Mouse (Mus musculus): Measurements from ENCODE around the gene Chrna1. TPM values are rescaled to one million over a fixed set of nuclear protein-coding genes. Genes with fewer than 3 reads are reported as not detected.

The Chrna1 gene
- polyA plus RNA-seq, 1 experiment = 391 TPM

- Histone ChIP-seq H3K27me3 (ENCODE audit: control insufficient read depth, insufficient read depth, insufficient read length) (no peaks in the 10 kb centered on the region), H3K79me2 (ENCODE audit: control insufficient read depth, insufficient read depth) (peaks cover 28% of the 10 kb centered on the region), H3ac (ENCODE audit: control insufficient read depth, insufficient read length) (no peak overlapping the region), H3K36me3 (ENCODE audit: control insufficient read depth, insufficient read depth) (peaks cover 38% of the 10 kb centered on the region), H3K4me3 (no peak overlapping the region), H3K4me2 (ENCODE audit: low read depth) (peak overlapping the region; percentile 3)
- no peak for TF ChIP-seq MAX (IDR thresholded peaks at IDR 0.05; ENCODE audit: low read depth)
- no peak for TF ChIP-seq TCF3 (IDR thresholded peaks at IDR 0.05; ENCODE audit: insufficient read length, low read depth)
- no peak for TF ChIP-seq MYOD1 (IDR thresholded peaks at IDR 0.05; ENCODE audit: control insufficient read depth in 1 of 3, insufficient read length in 2 of 3, low read depth in 2 of 3)
- no peak for TF ChIP-seq MYOG (IDR thresholded peaks at IDR 0.05; ENCODE audit: control insufficient read depth in 1 of 3, insufficient read depth in 1 of 3, insufficient read length in 2 of 3, low read depth in 2 of 3)
- no peak for TF ChIP-seq CEBPB (IDR thresholded peaks at IDR 0.05; ENCODE audit: insufficient read depth, poor library complexity, severe bottlenecking)
- TF ChIP-seq POLR2AphosphoS2 (IDR thresholded peaks at IDR 0.05; ENCODE audit: insufficient read length, low read depth) = no peak
- no peak for TF ChIP-seq TCF12 (IDR thresholded peaks at IDR 0.05; ENCODE audit: insufficient read depth, poor library complexity, severe bottlenecking)
Observed at GRCm38 (mm10) chr2:73571901-73572300, 8.2 kb downstream of the Chrna1 start.

GRCm38 (mm10) chr2:73571304-73571703 lies 8.8 kb downstream of the Chrna1 start:
- TF ChIP-seq MYOG (IDR thresholded peaks at IDR 0.05; ENCODE audit: control insufficient read depth in 1 of 3, insufficient read depth in 1 of 3, insufficient read length in 2 of 3, low read depth in 2 of 3) (no peak), SRF (IDR thresholded peaks at IDR 0.05; ENCODE audit: control insufficient read depth, insufficient read length, low read depth) (peak; percentile 41)
- Histone ChIP-seq H3ac (ENCODE audit: control insufficient read depth, insufficient read length) (no peak overlapping the region), H3K4me2 (ENCODE audit: low read depth) (no peak overlapping the region), H3K36me3 (ENCODE audit: control insufficient read depth, insufficient read depth) (peaks cover 43% of the 10 kb centered on the region), H3K4me3 (no peak overlapping the region), H3K79me2 (ENCODE audit: control insufficient read depth, insufficient read depth) (peaks cover 22% of the 10 kb centered on the region), H3K27me3 (ENCODE audit: control insufficient read depth, insufficient read depth, insufficient read length) (no peaks in the 10 kb centered on the region)

DNA sequence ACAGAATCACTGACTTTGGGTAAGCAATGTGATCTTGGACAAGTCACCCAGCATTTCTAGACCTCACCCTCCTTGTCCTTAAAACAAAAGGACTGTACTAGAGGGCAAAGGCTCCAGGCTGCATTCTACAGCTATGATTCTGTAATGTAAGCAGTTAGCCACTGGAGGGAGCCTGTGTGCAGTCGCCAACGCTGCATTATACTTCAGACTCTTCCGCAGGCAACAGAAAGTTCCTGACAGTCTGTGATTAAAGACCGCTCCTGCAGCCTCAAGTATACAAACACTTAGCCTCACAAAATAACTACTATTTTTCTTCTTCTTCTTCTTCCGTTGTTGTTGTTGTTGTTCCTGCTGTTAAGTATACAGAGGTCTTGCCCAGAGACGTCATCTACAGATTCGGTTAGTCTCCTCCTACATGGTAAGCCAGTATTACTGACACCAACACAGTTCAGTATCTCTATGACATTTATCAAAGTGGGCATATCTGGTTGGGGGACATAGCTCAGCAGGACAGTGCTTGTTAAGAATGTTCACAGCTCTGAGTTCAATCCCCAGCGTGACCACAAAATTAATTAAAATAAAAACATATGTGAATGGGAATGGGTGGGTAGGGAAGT lies 13.0 kb downstream of the Chrna1 start:
- no peaks in the 10 kb centered on the region for H3K79me2 ChIP-seq (ENCODE audit: control insufficient read depth, insufficient read depth)

DNA sequence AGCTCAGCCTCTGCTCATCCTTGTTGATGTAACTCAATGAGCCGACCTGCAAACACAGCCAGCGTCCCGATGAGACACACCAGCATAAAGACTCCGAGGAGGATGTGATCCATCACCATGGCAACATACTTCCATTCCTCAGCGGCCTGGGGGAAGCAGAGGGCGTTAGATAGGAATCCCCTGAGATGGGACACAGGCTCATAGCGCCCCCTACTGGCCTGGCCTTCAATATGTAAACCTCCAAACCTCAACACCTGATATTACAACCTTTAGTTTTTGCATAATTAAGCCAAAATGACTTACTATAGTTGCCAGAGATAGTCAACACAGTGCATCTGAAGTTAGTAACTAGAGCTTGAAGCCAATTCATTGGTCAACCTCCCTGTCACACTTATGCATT lies 14.0 kb downstream of the Chrna1 start:
- peaks cover 64% of the 10 kb centered on the region for H3K36me3 ChIP-seq (ENCODE audit: control insufficient read depth, insufficient read depth)
- no peaks in the 10 kb centered on the region for H3K27me3 ChIP-seq (ENCODE audit: control insufficient read depth, insufficient read depth, insufficient read length)
- no peak overlapping the region for H3K4me3 ChIP-seq
- TF ChIP-seq SRF (IDR thresholded peaks at IDR 0.05; ENCODE audit: control insufficient read depth, insufficient read length, low read depth) (no peak), E2F4 (IDR thresholded peaks at IDR 0.05; ENCODE audit: insufficient read depth) (no peak), TCF3 (IDR thresholded peaks at IDR 0.05; ENCODE audit: insufficient read length, low read depth) (no peak), POLR2A (IDR thresholded peaks at IDR 0.05; ENCODE audit: insufficient read length, low read depth) (no peak), POLR2AphosphoS2 (IDR thresholded peaks at IDR 0.05; ENCODE audit: insufficient read length, low read depth) (no peak), REST (IDR thresholded peaks at IDR 0.05; ENCODE audit: insufficient read depth, insufficient read length) (no peak), TCF12 (IDR thresholded peaks at IDR 0.05; ENCODE audit: insufficient read depth, poor library complexity, severe bottlenecking) (no peak), CEBPB (IDR thresholded peaks at IDR 0.05; ENCODE audit: insufficient read depth, poor library complexity, severe bottlenecking) (no peak), MYOG (IDR thresholded peaks at IDR 0.05; ENCODE audit: control insufficient read depth in 1 of 3, insufficient read depth in 1 of 3, insufficient read length in 2 of 3, low read depth in 2 of 3) (no peak), MYOD1 (IDR thresholded peaks at IDR 0.05; ENCODE audit: control insufficient read depth in 1 of 3, insufficient read length in 2 of 3, low read depth in 2 of 3) (no peak), MAX (IDR thresholded peaks at IDR 0.05; ENCODE audit: low read depth) (no peak), USF1 (IDR thresholded peaks at IDR 0.05; ENCODE audit: low read depth) (no peak)
- H3K4me2 ChIP-seq (ENCODE audit: low read depth) = no peak overlapping the region
- H3ac ChIP-seq (ENCODE audit: control insufficient read depth, insufficient read length) = no peak overlapping the region
- H3K79me2 ChIP-seq (ENCODE audit: control insufficient read depth, insufficient read depth) = no peaks in the 10 kb centered on the region

More for the DNA sequence above, 13.0 kb downstream of the Chrna1 start:
- TF ChIP-seq TCF3 (IDR thresholded peaks at IDR 0.05; ENCODE audit: insufficient read length, low read depth) (no peak), E2F4 (IDR thresholded peaks at IDR 0.05; ENCODE audit: insufficient read depth) (no peak), REST (IDR thresholded peaks at IDR 0.05; ENCODE audit: insufficient read depth, insufficient read length) (no peak), SRF (IDR thresholded peaks at IDR 0.05; ENCODE audit: control insufficient read depth, insufficient read length, low read depth) (no peak), MAX (IDR thresholded peaks at IDR 0.05; ENCODE audit: low read depth) (no peak), POLR2AphosphoS2 (IDR thresholded peaks at IDR 0.05; ENCODE audit: insufficient read length, low read depth) (no peak), MYOD1 (IDR thresholded peaks at IDR 0.05; ENCODE audit: control insufficient read depth in 1 of 3, insufficient read length in 2 of 3, low read depth in 2 of 3) (no peak), USF1 (IDR thresholded peaks at IDR 0.05; ENCODE audit: low read depth) (no peak), CEBPB (IDR thresholded peaks at IDR 0.05; ENCODE audit: insufficient read depth, poor library complexity, severe bottlenecking) (no peak), TCF12 (IDR thresholded peaks at IDR 0.05; ENCODE audit: insufficient read depth, poor library complexity, severe bottlenecking) (no peak), POLR2A (IDR thresholded peaks at IDR 0.05; ENCODE audit: insufficient read length, low read depth) (no peak), MYOG (IDR thresholded peaks at IDR 0.05; ENCODE audit: control insufficient read depth in 1 of 3, insufficient read depth in 1 of 3, insufficient read length in 2 of 3, low read depth in 2 of 3) (no peak)
- no peak overlapping the region for H3ac ChIP-seq (ENCODE audit: control insufficient read depth, insufficient read length)
- H3K4me3 ChIP-seq = no peak overlapping the region
- H3K4me2 ChIP-seq (ENCODE audit: low read depth) = no peak overlapping the region
- H3K36me3 ChIP-seq (ENCODE audit: control insufficient read depth, insufficient read depth) = peaks cover 64% of the 10 kb centered on the region
- H3K27me3 ChIP-seq (ENCODE audit: control insufficient read depth, insufficient read depth, insufficient read length) = no peaks in the 10 kb centered on the region

GRCm38 (mm10) chr2:73563690-73564089 lies 16.4 kb downstream of the Chrna1 start:
- no peak overlapping the region for H3ac ChIP-seq (ENCODE audit: control insufficient read depth, insufficient read length)
- peaks cover 54% of the 10 kb centered on the region for H3K36me3 ChIP-seq (ENCODE audit: control insufficient read depth, insufficient read depth)
- no peak for TF ChIP-seq SRF (IDR thresholded peaks at IDR 0.05; ENCODE audit: control insufficient read depth, insufficient read length, low read depth)
- no peak for TF ChIP-seq REST (IDR thresholded peaks at IDR 0.05; ENCODE audit: insufficient read depth, insufficient read length)
- TF ChIP-seq E2F4 (IDR thresholded peaks at IDR 0.05; ENCODE audit: insufficient read depth) = no peak
- TF ChIP-seq MYOD1 (IDR thresholded peaks at IDR 0.05; ENCODE audit: control insufficient read depth in 1 of 3, insufficient read length in 2 of 3, low read depth in 2 of 3) = no peak
- TF ChIP-seq POLR2A (IDR thresholded peaks at IDR 0.05; ENCODE audit: insufficient read length, low read depth) = no peak
- no peak for TF ChIP-seq MAX (IDR thresholded peaks at IDR 0.05; ENCODE audit: low read depth)
- TF ChIP-seq USF1 (IDR thresholded peaks at IDR 0.05; ENCODE audit: low read depth) = no peak
- no peak for TF ChIP-seq CEBPB (IDR thresholded peaks at IDR 0.05; ENCODE audit: insufficient read depth, poor library complexity, severe bottlenecking)
- no peaks in the 10 kb centered on the region for H3K27me3 ChIP-seq (ENCODE audit: control insufficient read depth, insufficient read depth, insufficient read length)
- no peak overlapping the region for H3K4me3 ChIP-seq
- H3K79me2 ChIP-seq (ENCODE audit: control insufficient read depth, insufficient read depth) = no peaks in the 10 kb centered on the region
- no peak overlapping the region for H3K4me2 ChIP-seq (ENCODE audit: low read depth)

All from myocyte (in vitro differentiated cells).